Mouse (Mus musculus): Measurements from ENCODE around the gene Trnp1. TPM values are rescaled to one million over a fixed set of nuclear protein-coding genes. Genes with fewer than 3 reads are reported as not detected.

Gene Trnp1
- total and polyA plus RNA-seq, 3 experiments = 1.6 TPM; not detected in 1

DNA sequence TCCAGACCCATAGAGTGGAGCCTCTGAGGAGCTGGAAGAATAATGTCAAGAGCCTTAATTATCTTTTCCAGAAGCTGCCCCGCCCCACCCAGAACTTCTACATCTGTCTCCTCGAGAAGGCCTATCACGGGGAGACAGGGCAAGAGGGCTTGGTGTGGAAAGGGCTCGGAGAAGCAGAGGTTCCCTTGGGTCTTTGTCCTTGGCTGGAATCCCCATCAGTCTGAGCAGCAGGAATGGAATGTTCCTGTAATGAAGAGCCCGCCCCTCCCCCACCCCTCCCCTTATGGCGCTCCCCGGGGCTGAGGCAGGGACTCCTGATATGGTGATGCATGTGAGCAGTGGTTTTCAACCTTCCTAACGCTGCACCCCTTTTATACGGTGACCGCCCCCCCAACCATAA lies 6.5 kb downstream of the Trnp1 start:
- no peaks in the 10 kb centered on the region; the same call in 1 of the 2 replicates for H3K79me2 ChIP-seq (ENCODE audit: control insufficient read depth, insufficient read depth, low read length, poor library complexity)
- peaks cover 0 to 2% of the 10 kb centered on the region in 2 experiments; a peak in 1 of 4 replicates for H3K36me3 ChIP-seq (ENCODE audit: control insufficient read depth in 1 of 2, insufficient read depth in 2 of 2, low read length in 2 of 2)
- no peak overlapping the region for H3K9ac ChIP-seq (ENCODE audit: control insufficient read depth, low read depth, low read length, poor library complexity, severe bottlenecking)
- no peaks in the 10 kb centered on the region for H3K9me3 ChIP-seq (replicated peaks; ENCODE audit: insufficient read depth, low read length)
- peaks cover 0 to 14% of the 10 kb centered on the region in 2 experiments; a peak in 2 of 4 replicates for H3K4me1 ChIP-seq (ENCODE audit: control insufficient read depth in 1 of 2, insufficient read depth in 2 of 2, low read length in 2 of 2)
- no peak overlapping the region for H3K4me3 ChIP-seq (ENCODE audit: control insufficient read depth in 1 of 2, insufficient read depth in 1 of 2, low read depth in 2 of 2, low read length in 2 of 2)
- H3K27me3 ChIP-seq (ENCODE audit: control insufficient read depth in 1 of 2, insufficient read depth in 2 of 2, low read length in 2 of 2) = no peaks in the 10 kb centered on the region; a peak in 1 of 4 replicates
- H3K27ac ChIP-seq (ENCODE audit: control insufficient read depth, low read depth, low read length) = no peak overlapping the region
- TF ChIP-seq TCF12 (IDR thresholded peaks at IDR 0.05; ENCODE audit: low read depth, low read length) (no peak), USF1 (IDR thresholded peaks at IDR 0.05; ENCODE audit: low read depth, low read length) (no peak), UBTF (IDR thresholded peaks at IDR 0.05; ENCODE audit: borderline replicate concordance, insufficient read depth, low read depth, low read length) (no peak), ZKSCAN1 (IDR thresholded peaks at IDR 0.05; ENCODE audit: low read depth, low read length) (no peak)
- no peak for DNase-seq (ENCODE audit: low read depth, low spot score)

DNA sequence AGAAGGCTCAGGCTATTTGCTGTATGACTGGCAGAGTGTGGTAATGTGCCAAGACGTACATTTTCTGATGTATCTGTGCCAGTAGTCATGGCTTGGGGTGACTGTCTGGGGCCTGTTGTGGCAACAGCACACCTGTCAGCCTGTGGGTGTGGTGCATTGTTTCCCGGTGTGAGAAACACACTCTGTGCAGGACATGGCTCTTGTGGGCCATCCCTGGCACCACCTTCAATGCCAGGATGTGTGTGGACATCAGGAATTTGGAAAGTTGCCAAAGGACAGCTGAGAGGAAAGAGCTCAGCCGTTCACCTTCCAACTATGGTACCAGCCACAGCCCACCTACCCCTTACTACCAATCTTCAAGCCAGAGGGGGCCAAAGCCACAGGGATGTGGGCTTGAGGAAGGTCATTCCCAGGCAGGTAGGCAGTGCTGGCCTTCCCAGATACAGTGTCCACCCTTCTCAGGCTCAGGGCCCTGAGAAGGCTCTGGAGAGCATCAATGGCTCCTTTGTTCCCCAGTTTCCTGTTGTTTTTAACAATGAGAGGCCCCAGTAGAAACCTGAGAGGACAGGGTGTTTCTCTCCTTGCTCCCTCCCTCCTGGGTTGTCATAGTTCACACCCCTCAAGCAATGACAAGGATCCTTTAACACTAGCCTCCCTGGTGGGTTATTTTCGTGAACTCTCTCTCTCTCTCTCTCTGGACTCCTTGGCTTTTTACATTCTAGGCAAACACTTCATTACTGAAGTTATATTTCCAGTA lies 8.7 kb downstream of the Trnp1 start:
- no peaks in the 10 kb centered on the region; the same call in 1 of the 2 replicates for H3K79me2 ChIP-seq (ENCODE audit: control insufficient read depth, insufficient read depth, low read length, poor library complexity)
- H3K27ac ChIP-seq (ENCODE audit: control insufficient read depth, low read depth, low read length) = no peak overlapping the region
- TF ChIP-seq MAX (IDR thresholded peaks at IDR 0.05; ENCODE audit: low read length) (no peak), CHD2 (IDR thresholded peaks at IDR 0.05; ENCODE audit: low read length) (no peak)
- no peak for DNase-seq (ENCODE audit: low read depth, low spot score)
- H3K27me3 ChIP-seq (ENCODE audit: control insufficient read depth in 1 of 2, insufficient read depth in 2 of 2, low read length in 2 of 2) = no peaks in the 10 kb centered on the region
- H3K9me3 ChIP-seq (replicated peaks; ENCODE audit: insufficient read depth, low read length) = no peaks in the 10 kb centered on the region
- peaks cover 0 to 2% of the 10 kb centered on the region in 2 experiments; a peak in 1 of 4 replicates for H3K36me3 ChIP-seq (ENCODE audit: control insufficient read depth in 1 of 2, insufficient read depth in 2 of 2, low read length in 2 of 2)
- no peak overlapping the region for H3K4me3 ChIP-seq (ENCODE audit: control insufficient read depth in 1 of 2, insufficient read depth in 1 of 2, low read depth in 2 of 2, low read length in 2 of 2)
- no peak overlapping the region for H3K9ac ChIP-seq (ENCODE audit: control insufficient read depth, low read depth, low read length, poor library complexity, severe bottlenecking)
- peaks cover 0 to 14% of the 10 kb centered on the region in 2 experiments; a peak in 2 of 4 replicates for H3K4me1 ChIP-seq (ENCODE audit: control insufficient read depth in 1 of 2, insufficient read depth in 2 of 2, low read length in 2 of 2)

DNA sequence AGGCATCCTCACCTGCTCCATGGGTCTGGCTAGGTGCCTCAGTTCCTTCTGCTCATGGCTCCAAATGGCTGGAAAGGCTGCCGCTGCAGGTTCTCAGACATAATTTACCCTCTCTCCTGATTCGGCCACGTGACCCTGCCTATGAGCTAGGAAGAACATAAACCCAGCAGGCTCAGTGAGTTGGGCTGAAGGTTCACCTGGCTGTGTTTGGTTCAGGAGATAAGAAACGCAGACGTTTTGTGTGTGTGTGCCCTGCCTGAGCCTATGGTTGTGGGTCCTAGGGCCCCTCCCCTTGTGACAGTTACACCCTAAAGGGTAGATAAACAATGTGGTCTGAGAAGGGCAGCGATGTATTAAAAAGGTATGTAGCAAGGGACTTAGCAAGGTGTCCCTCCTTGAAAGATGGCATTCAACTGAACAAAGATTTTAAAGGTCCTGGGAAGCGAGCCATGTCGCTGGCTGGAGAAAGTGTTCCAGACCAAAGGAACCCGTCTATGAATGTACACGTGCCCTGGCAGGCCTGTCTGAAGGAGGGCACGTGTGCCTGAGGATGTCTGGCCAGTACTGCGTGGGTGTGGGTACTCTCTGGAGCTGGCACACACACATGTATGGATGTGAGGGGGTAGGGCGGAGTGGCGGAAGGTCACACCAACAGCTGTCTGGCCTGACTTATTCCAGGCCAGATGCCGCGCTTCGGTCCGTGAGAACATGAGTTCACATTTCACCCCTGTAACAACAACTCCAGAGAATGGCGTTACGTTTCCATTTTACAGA lies 9.5 kb downstream of the Trnp1 start:
- no peak overlapping the region for H3K27ac ChIP-seq (ENCODE audit: control insufficient read depth, low read depth, low read length)
- H3K27me3 ChIP-seq (ENCODE audit: control insufficient read depth in 1 of 2, insufficient read depth in 2 of 2, low read length in 2 of 2) = no peaks in the 10 kb centered on the region
- H3K4me1 ChIP-seq (ENCODE audit: control insufficient read depth in 1 of 2, insufficient read depth in 2 of 2, low read length in 2 of 2) = peaks cover 0 to 10% of the 10 kb centered on the region in 2 experiments; a peak in 2 of 4 replicates
- no peak overlapping the region for H3K9ac ChIP-seq (ENCODE audit: control insufficient read depth, low read depth, low read length, poor library complexity, severe bottlenecking)
- no peaks in the 10 kb centered on the region for H3K9me3 ChIP-seq (replicated peaks; ENCODE audit: insufficient read depth, low read length)
- no peaks in the 10 kb centered on the region for H3K36me3 ChIP-seq (ENCODE audit: control insufficient read depth in 1 of 2, insufficient read depth in 2 of 2, low read length in 2 of 2)
- no peak overlapping the region for H3K4me3 ChIP-seq (ENCODE audit: control insufficient read depth in 1 of 2, insufficient read depth in 1 of 2, low read depth in 2 of 2, low read length in 2 of 2)
- TF ChIP-seq BHLHE40 (IDR thresholded peaks at IDR 0.05; ENCODE audit: borderline replicate concordance, low read depth, low read length) = no peak
- TF ChIP-seq USF1 (IDR thresholded peaks at IDR 0.05; ENCODE audit: low read depth, low read length) = peak; percentile 53; the same call in 1 of the 2 replicates
- H3K79me2 ChIP-seq (ENCODE audit: control insufficient read depth, insufficient read depth, low read length, poor library complexity) = no peaks in the 10 kb centered on the region
- no peak for DNase-seq (ENCODE audit: low read depth, low spot score)

Measured in MEL (cell line).